Mouse (Mus musculus) lung, embryonic 16.5 days (tissue): ENCODE data around the gene Spem2. TPM values are rescaled to one million over a fixed set of nuclear protein-coding genes. Genes with fewer than 3 reads are reported as not detected.

Experiments used
- ATAC-seq: fragments of 200-750 bp; cut with Nextera tagmentation; 2 replicates; pipeline ENCODE4 v1.8.0; 2017; ENCODE audit warnings: low read depth, mild to moderate bottlenecking, moderate library complexity
- H3K27ac ChIP-seq: fragments of 300-500 bp; sonication (generic); 2 replicates; pipeline ENCODE4 v1.5.1; 2014; ENCODE audit warnings: mild to moderate bottlenecking, control low read depth, low read length
- H3K27me3 ChIP-seq: fragments of 300-500 bp; sonication (generic); 2 replicates; pipeline ENCODE4 v1.6.1; 2014; ENCODE audit warnings: low read depth, low read length, mixed read lengths; ENCODE audit not compliant: control insufficient read depth, insufficient read depth
- H3K36me3 ChIP-seq: fragments of 300-500 bp; sonication (generic); 2 replicates; pipeline ENCODE4 v1.6.1; 2014; ENCODE audit warnings: low read length; ENCODE audit not compliant: control insufficient read depth, insufficient read depth
- H3K4me1 ChIP-seq: fragments of 300-500 bp; sonication (generic); replicated peaks from 2 replicates; pipeline ENCODE4 v1.6.1; 2014; ENCODE audit warnings: low read length, mixed read lengths; ENCODE audit not compliant: control insufficient read depth, insufficient read depth
- H3K4me2 ChIP-seq: fragments of 300-500 bp; sonication (generic); 2 replicates; pipeline ENCODE4 v1.6.1; 2014; ENCODE audit warnings: low read depth, low read length, control low read depth
- H3K4me3 ChIP-seq: fragments of 300-500 bp; sonication (generic); 2 replicates; pipeline ENCODE4 v1.5.1; 2014; ENCODE audit warnings: mild to moderate bottlenecking, low read length, control low read depth
- H3K9ac ChIP-seq: fragments of 300-500 bp; sonication (generic); 2 replicates; pipeline ENCODE4 v1.6.1; 2014; ENCODE audit warnings: low read length, control low read depth
- H3K9me3 ChIP-seq: fragments of 300-500 bp; sonication (generic); 2 replicates; pipeline ENCODE4 v1.6.1; 2016; ENCODE audit warnings: low read length; ENCODE audit not compliant: control insufficient read depth
- WGBS: fragments of 180-500 bp; shearing (Covaris S2); extraction: QIAGEN DNeasy Blood & Tissue Kit; methylation state at CpG from one replicate; pipeline ENCODE4 v1.1.7; 2014; 5-methylcytosine and 5-hydroxymethylcytosine counted together
- polyA plus RNA-seq: library from polyadenylated mRNA; unstranded; fragments of >200 nt; fragmentation: Nextera tagmentation; extraction: Ambion mirVana; gene quantifications from 2 replicates; pipeline ENCODE4 v1.2.1, GENCODE M21; 2015

Spem2 gene
- polyA plus RNA-seq, 1 experiment from 2014 or later, result not detected

DNA sequence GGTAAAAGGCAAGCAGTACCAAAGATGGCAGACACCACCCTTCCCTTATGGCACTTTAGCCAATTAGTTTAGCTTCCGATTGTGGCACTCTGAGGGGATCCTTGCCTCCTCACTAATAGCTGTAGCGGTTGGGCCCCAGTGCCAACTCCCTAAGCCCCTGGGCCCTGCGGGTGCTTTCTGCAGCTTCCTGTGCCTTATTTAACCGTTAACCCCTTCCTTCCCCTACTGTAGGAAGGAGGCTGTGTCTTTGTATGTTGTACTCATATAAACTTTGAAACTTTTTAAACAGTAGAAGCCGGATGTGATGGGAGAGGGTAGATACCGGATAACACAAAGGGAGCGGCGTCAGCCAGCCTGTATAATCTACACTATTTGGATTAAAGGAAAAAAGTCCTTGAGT lies 32.5 kb upstream of the Spem2 start:
- H3K9ac ChIP-seq, result no peak overlapping the region
- ATAC-seq, result no peak
- no peaks in the 10 kb centered on the region for H3K9me3 ChIP-seq
- peaks cover 34% of the 10 kb centered on the region for H3K36me3 ChIP-seq
- no peak overlapping the region for H3K4me2 ChIP-seq
- peaks cover 10% of the 10 kb centered on the region for H3K4me1 ChIP-seq
- no peaks in the 10 kb centered on the region for H3K27me3 ChIP-seq
- H3K4me3 ChIP-seq, result no peak overlapping the region
- H3K27ac ChIP-seq, result peak overlapping the region; percentile 32; the same call in 1 of the 2 replicates
- WGBS, result 66% methylated on average over 8 of the region's 8 CpGs

DNA sequence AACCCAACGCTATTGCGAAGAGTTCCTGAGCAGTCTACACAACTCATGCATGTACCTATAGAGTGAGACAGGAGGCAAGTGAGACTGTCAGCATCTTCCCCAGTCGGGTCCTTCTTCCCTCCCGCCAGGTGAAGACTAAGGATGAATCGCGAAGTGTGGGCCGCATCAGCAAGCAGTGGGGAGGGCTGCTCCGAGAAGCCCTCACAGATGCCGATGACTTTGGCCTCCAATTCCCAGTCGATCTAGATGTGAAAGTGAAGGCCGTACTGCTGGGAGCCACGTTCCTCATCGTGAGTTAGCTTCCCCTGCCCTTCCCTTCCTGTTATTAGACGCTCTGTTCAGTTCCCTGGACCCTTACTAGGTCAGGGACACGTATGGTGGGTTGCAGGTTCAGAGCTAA lies 31.6 kb upstream of the Spem2 start:
- no peak overlapping the region for H3K27ac ChIP-seq

DNA sequence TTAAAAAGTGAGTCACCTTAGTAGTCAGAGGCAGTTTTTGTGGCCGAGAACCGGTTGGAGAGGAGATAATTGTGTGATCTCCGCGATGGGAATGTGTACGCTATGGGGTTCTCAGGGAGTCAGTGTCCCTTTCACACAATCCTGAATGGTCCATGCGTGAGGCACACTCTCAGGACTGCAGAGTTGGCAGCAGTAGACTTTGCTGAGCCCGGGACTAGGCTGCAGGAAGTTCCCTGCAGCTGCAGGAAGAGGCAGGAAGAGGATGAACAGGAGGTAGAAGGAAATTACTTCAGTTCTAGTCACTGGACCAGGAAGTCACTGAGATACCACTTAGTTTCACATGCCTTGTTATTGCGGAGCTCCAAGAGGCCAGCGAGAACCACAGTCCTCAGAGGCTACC lies 30.9 kb upstream of the Spem2 start:
- Histone ChIP-seq H3K9me3 (no peaks in the 10 kb centered on the region), H3K4me2 (no peak overlapping the region), H3K36me3 (peaks cover 34% of the 10 kb centered on the region), H3K27ac (peak overlapping the region; percentile 18; the same call in 1 of the 2 replicates), H3K4me1 (peaks cover 16% of the 10 kb centered on the region), H3K9ac (no peak overlapping the region), H3K4me3 (no peak overlapping the region), H3K27me3 (no peaks in the 10 kb centered on the region)
- ATAC-seq, result no peak
- WGBS, result 72% methylated on average over 9 of the region's 9 CpGs

More for the DNA sequence above, 31.6 kb upstream of the Spem2 start:
- Histone ChIP-seq H3K9me3 (no peaks in the 10 kb centered on the region), H3K4me1 (peaks cover 16% of the 10 kb centered on the region), H3K36me3 (peaks cover 34% of the 10 kb centered on the region), H3K9ac (no peak overlapping the region), H3K27me3 (no peaks in the 10 kb centered on the region), H3K4me2 (no peak overlapping the region), H3K4me3 (no peak overlapping the region)
- WGBS, result 88% methylated on average over 15 of the region's 15 CpGs
- ATAC-seq, result no peak

DNA sequence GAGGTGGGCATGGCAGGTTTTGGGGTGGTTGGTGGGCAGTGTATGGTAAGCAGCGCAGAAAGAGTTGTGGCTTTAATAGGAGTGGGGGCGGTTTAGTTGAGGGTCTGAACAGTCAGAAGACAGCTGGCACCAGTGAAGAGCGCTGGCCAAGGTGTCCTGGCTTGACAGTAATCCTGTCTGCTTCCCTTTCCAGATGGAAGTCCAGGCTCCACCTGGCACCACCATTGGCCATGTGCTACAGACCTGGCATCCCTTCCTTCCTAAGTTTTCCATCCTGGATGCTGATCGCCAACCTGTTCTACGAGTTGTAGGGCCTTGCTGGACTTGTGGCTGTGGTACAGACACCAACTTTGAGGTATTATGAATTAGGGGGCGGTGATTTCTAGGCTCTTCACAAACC lies 29.8 kb upstream of the Spem2 start:
- no peak overlapping the region; the same call in 1 of the 2 replicates for H3K4me3 ChIP-seq
- ATAC-seq, result no peak
- WGBS, result 92% methylated on average over 6 of the region's 6 CpGs
- no peaks in the 10 kb centered on the region for H3K9me3 ChIP-seq
- H3K9ac ChIP-seq, result no peak overlapping the region
- H3K4me2 ChIP-seq, result peak overlapping the region; percentile 96
- no peaks in the 10 kb centered on the region for H3K27me3 ChIP-seq
- no peak overlapping the region for H3K27ac ChIP-seq
- H3K36me3 ChIP-seq, result peaks cover 34% of the 10 kb centered on the region
- H3K4me1 ChIP-seq, result peaks cover 16% of the 10 kb centered on the region

DNA sequence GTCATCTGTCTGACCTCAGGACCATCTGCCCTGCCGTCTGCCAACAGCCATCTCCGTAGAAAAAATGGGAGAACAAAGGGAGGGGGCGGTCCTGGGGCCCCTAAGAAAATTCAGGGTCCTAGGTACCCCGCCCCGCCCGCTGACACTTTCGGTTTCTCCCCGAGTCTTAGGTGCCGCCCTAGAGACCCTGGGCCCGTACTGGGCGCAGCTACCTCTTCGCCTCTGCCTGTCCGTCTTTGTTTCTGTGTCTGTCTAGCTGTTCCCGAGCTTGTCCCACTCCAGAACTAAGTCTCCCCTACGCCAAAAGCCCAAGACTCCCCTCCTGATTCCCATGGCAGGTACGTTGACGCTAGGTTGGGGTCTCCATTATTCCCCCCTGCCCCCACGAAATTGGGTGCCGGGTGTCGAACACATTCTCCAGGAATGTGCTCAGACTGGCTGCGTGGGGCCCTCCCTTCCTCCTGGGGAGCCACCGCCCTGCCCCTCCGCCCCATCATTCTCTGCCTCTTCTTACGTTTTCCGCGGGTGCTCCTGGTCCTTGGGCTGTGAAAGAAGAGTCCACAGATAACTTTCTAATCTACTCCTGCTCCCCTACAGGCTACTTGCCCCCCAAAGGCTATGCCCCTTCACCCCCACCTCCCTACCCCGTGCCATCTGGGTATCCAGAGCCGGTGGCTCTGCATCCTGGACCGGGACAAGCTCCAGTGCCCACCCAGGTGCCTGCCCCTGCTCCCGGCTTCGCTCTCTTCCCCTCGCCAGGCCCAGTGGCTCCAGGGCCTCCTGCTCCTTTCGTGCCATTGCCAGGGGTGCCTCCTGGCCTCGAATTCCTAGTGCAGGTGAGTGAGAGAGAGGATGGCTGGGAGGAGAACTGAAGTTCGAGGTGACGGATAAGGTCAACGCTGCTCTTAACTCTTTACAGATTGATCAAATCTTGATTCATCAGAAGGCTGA lies 28.7 kb upstream of the Spem2 start:
- Histone ChIP-seq H3K9me3 (no peaks in the 10 kb centered on the region), H3K27me3 (no peaks in the 10 kb centered on the region), H3K4me2 (peak overlapping the region; percentile 96), H3K4me1 (peaks cover 16% of the 10 kb centered on the region), H3K9ac (peak overlapping the region; percentile 80), H3K36me3 (peaks cover 33% of the 10 kb centered on the region), H3K27ac (peak overlapping the region; percentile 98), H3K4me3 (peak overlapping the region; percentile 89)
- 9% methylated on average over 35 of the region's 37 CpGs for WGBS
- peak; percentile 58 for ATAC-seq

DNA sequence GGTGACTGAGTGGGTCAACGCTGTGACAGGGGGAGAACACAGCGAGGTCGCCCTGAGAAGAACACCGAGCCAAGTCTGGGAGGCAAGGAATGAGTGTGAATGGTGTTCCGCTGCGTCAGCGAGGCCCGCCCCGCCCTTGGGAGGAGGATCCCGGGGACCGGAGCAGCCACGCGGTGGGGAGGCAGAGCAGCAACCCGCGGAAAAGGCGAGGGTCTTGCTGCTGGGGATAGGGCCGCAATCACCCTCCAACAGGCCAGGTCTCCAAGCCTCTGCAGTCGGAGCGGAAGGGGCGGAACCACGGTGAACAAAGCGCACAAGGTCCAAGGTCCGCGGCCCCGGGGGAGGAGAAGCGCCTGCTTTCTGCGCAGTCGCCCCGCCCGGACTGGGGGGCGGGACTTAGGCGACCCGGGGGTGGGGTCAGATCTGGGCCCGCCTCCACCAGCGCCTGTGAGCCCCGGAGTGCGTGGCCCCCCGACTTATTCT lies 28.0 kb upstream of the Spem2 start, which contains the start of gene Plscr3:
Plscr3 (plus strand) TSS at position 179 of the 483 bp plus-strand sequence.
- Histone ChIP-seq H3K4me1 (peaks cover 16% of the 10 kb centered on the region), H3K9me3 (no peaks in the 10 kb centered on the region), H3K27ac (peak within 1 kb of the TSS; percentile 98), H3K4me3 (peak within 1 kb of the TSS; percentile 89), H3K36me3 (peaks cover 25% of the 10 kb centered on the region), H3K27me3 (no peaks in the 10 kb centered on the region), H3K4me2 (peak within 1 kb of the TSS; percentile 96), H3K9ac (peak within 1 kb of the TSS; percentile 80)
- under 1% methylated on average over 35 of the region's 38 CpGs for WGBS
- peak; percentile 97 for ATAC-seq

DNA sequence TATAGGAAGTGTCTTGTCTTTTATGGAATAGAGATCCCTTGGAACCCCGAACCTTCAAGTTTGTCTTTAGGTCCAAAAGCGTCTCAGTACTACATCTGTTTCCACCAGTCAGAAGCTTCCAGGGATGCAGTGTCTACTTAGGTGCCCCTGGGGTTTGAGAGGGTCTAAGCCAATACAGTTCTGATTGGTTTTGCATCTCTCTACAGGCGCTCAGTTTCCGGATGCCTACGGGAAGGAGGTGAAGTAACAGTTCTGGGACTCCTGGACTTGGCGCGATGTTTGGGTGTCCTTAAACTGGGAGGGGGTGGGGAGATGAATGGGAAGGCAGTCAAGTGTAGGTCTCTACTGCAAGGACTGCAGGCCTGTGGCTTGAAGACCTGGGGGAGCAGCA lies 20.4 kb upstream of the Spem2 start:
- H3K9me3 ChIP-seq, result no peaks in the 10 kb centered on the region
- no peak for ATAC-seq
- peak overlapping the region; percentile 75 for H3K27ac ChIP-seq
- WGBS, result 1% methylated on average over 7 of the region's 7 CpGs
- H3K36me3 ChIP-seq, result no peaks in the 10 kb centered on the region
- peak overlapping the region; percentile 62 for H3K4me3 ChIP-seq
- peaks cover 11% of the 10 kb centered on the region for H3K27me3 ChIP-seq
- H3K9ac ChIP-seq, result peak overlapping the region; percentile 74
- H3K4me1 ChIP-seq, result peaks cover 37% of the 10 kb centered on the region
- peak overlapping the region; percentile 98 for H3K4me2 ChIP-seq

DNA sequence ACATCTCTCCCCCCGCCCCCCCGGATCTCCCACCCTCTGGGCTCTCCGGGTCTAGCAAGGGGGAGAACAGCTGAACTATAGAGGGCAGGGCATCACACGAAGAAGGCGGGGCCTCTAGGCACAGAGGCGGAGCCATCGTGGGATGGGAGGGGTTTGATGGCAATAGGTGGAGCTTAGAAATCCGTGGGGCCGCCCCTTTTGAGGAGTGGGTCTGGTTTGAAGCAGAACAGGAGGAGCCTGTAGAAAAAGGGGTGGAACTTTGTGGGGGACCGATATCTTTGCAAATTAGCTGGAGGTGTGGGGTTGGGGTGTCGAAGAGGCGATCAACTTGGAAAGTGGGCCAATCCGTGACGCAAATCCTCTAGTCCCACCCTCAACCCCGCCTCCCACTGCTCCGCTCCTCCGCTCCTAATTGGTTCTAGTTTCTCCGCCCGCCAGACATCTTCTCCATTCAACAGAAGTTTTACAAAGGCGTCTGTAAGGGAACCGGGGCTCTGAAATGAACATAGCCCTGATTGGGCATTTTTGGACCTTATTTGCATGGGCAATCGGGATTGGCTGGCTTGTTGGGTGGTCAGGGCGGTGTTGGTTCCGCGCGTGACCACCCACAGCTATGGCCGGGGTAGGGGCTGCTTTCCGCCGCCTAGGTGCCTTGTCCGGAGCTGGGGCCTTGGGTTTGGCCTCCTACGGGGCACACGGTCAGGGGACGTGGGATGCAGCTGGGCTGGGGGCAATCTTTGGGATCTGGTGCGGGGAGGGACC lies 19.9 kb upstream of the Spem2 start, which contains the start of gene Tmem256:
Tmem256 (plus strand) TSS at position 563 of the 762 bp plus-strand sequence.
- under 1% methylated on average over 34 of the region's 34 CpGs for WGBS
- Histone ChIP-seq H3K4me1 (peaks cover 40% of the 10 kb centered on the region), H3K27ac (peak within 1 kb of the TSS; percentile 75), H3K4me2 (peak within 1 kb of the TSS; percentile 98), H3K27me3 (peaks cover 15% of the 10 kb centered on the region), H3K9me3 (no peaks in the 10 kb centered on the region), H3K9ac (peak within 1 kb of the TSS; percentile 81), H3K4me3 (peak within 1 kb of the TSS; percentile 62), H3K36me3 (peaks cover 2% of the 10 kb centered on the region; the same call in 1 of the 2 replicates)
- ATAC-seq, result peak; percentile 93

DNA sequence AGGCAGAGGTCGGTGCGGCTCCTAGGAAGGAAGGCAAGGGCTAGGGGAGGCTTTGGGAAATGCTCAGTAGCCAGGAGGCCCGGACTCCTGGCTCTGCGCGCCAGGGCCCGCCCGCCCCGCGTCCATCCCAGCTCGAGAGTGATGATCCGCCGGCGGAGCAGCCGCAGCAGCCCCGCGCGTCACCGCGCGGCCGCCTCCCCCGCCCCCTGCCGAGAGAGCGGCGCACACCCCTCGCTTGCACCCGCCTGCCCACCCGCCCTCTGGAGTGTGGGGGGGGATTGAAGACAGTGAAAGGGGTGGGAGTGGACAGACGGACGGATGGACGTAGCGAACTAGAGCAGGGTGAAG lies 19.3 kb upstream of the Spem2 start, which contains the start of gene Nlgn2:
Nlgn2 (minus strand) TSS at position 181 of the 348 bp plus-strand sequence.
- ATAC-seq, result peak; percentile 75
- Histone ChIP-seq H3K27ac (peak within 1 kb of the TSS; percentile 75), H3K4me3 (peak within 1 kb of the TSS; percentile 62), H3K27me3 (peaks cover 15% of the 10 kb centered on the region), H3K36me3 (peaks cover 2% of the 10 kb centered on the region; the same call in 1 of the 2 replicates), H3K9ac (peak within 1 kb of the TSS; percentile 81), H3K9me3 (no peaks in the 10 kb centered on the region), H3K4me1 (peaks cover 40% of the 10 kb centered on the region), H3K4me2 (peak within 1 kb of the TSS; percentile 98)
- 1% methylated on average over 16 of the region's 32 CpGs for WGBS
